Mouse (Mus musculus): ENCODE measurements at regions not wholly inside any gene's neighbourhood (a gene's known extent, or its start where the extent isn't known, plus 50 kb on each side); places are given as distances from the start of the nearest gene placed in this dataset.

- no peak overlapping the region for H3K9ac ChIP-seq (ENCODE audit: low read depth, low read length)
Measured at GRCm38 (mm10) chr14:99383170-99383569, 84.7 kb downstream of the Klf5 start.

DNA sequence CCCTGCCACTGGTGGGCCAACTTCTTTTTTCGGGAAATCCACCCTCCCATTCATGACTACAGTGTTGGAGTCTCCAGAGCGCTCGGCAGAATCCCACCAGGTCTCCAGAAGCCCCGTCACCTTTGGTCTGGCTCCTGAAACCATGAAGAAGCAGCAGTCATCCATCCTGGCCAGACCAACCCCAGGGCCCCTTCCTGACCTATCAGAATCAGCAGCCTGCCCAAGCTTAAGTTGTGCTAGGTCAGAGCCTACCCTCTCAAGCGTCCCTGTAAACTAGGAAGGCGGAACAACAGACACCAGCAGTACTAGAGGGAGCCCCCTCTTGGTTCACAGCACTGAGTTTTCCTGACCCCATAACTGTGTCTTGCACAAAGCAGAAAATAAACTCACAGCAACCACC, 89.1 kb downstream of the Klf5 start:
- no peak overlapping the region for H3K4me3 ChIP-seq (ENCODE audit: low read length)
- H3K9me3 ChIP-seq (ENCODE audit: control insufficient read depth, low read length) = no peaks in the 10 kb centered on the region
- 94% methylated on average over 6 of the region's 6 CpGs for WGBS
- no peak for ATAC-seq (ENCODE audit: low FRiP score, low TSS enrichment)
- no peaks in the 10 kb centered on the region for H3K27me3 ChIP-seq (ENCODE audit: control insufficient read depth, insufficient read depth, low read length)
- no peak overlapping the region for H3K4me2 ChIP-seq (replicated peaks; ENCODE audit: low read depth, low read length)
- H3K36me3 ChIP-seq (ENCODE audit: control insufficient read depth, insufficient read depth, low read length) = no peaks in the 10 kb centered on the region
- H3K27ac ChIP-seq (ENCODE audit: low read depth, low read length) = no peak overlapping the region
- no peak overlapping the region for H3K9ac ChIP-seq (ENCODE audit: low read depth, low read length)
- H3K4me1 ChIP-seq (ENCODE audit: control insufficient read depth, insufficient read depth, low read length) = no peaks in the 10 kb centered on the region

More at GRCm38 (mm10) chr14:99383170-99383569, 84.7 kb downstream of the Klf5 start:
- H3K4me3 ChIP-seq (ENCODE audit: low read length) = no peak overlapping the region
- H3K4me2 ChIP-seq (replicated peaks; ENCODE audit: low read depth, low read length) = no peak overlapping the region
- no peaks in the 10 kb centered on the region for H3K36me3 ChIP-seq (ENCODE audit: control insufficient read depth, insufficient read depth, low read length)
- ATAC-seq (ENCODE audit: low FRiP score, low TSS enrichment) = no peak
- no peak overlapping the region for H3K27ac ChIP-seq (ENCODE audit: low read depth, low read length)
- H3K27me3 ChIP-seq (ENCODE audit: control insufficient read depth, insufficient read depth, low read length) = no peaks in the 10 kb centered on the region
- no peaks in the 10 kb centered on the region for H3K9me3 ChIP-seq (ENCODE audit: control insufficient read depth, low read length)
- WGBS = 94% methylated on average over 6 of the region's 6 CpGs
- no peaks in the 10 kb centered on the region for H3K4me1 ChIP-seq (ENCODE audit: control insufficient read depth, insufficient read depth, low read length)

DNA sequence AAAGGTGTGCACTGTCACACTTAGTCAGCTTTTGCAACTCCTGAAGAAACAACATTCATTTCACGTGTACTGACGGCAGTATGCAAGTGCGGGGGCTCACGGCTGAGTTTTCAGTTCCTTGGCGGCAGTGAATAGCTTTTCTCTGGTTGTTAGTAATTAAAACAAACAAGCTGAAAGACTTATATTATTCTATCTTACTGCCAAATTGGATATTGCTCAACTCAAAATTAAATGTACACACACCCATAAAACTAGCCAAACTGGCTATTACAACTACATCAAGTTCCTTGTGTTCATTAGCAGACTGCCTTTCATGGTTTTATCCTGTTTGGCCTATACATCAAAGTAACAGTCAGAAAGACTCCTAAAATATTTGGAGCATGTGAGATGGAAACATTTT, 90.8 kb downstream of the Klf5 start:
- H3K27ac ChIP-seq (ENCODE audit: low read depth, low read length) = no peak overlapping the region
- ATAC-seq (ENCODE audit: low FRiP score, low TSS enrichment) = no peak
- H3K9me3 ChIP-seq (ENCODE audit: control insufficient read depth, low read length) = no peaks in the 10 kb centered on the region
- WGBS = 79% methylated on average over 5 of the region's 5 CpGs
- H3K4me1 ChIP-seq (ENCODE audit: control insufficient read depth, insufficient read depth, low read length) = no peaks in the 10 kb centered on the region
- no peak overlapping the region for H3K4me3 ChIP-seq (ENCODE audit: low read length)
- no peaks in the 10 kb centered on the region for H3K36me3 ChIP-seq (ENCODE audit: control insufficient read depth, insufficient read depth, low read length)
- no peaks in the 10 kb centered on the region for H3K27me3 ChIP-seq (ENCODE audit: control insufficient read depth, insufficient read depth, low read length)
- no peak overlapping the region for H3K9ac ChIP-seq (ENCODE audit: low read depth, low read length)
- no peak overlapping the region for H3K4me2 ChIP-seq (replicated peaks; ENCODE audit: low read depth, low read length)

DNA sequence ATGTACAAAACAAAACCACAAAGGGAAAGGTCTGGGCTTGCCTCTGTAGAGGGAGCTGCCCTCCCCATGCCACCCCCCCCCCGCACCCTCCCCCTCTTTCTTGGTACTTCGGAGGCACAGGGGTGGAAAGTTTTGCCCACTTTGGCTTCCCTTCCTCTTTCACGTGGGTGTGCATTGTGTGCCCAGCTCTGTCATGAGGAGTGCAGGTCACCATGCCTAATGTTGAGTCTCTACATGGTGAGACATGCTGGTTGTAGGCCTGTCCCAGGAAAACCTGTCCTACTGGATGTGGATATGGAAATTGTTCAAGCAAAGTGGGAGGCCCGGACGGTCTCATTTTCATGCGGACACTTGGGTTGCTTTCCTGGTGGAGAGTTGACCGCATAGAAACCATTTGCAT, 93.2 kb downstream of the Klf5 start:
- 87% methylated on average over 7 of the region's 7 CpGs for WGBS

GRCm38 (mm10) chr14:99392813-99393212, 94.3 kb downstream of the Klf5 start:
- Histone ChIP-seq H3K27ac (ENCODE audit: low read depth, low read length) (no peak overlapping the region), H3K9me3 (ENCODE audit: control insufficient read depth, low read length) (no peaks in the 10 kb centered on the region), H3K4me1 (ENCODE audit: control insufficient read depth, insufficient read depth, low read length) (no peaks in the 10 kb centered on the region), H3K9ac (ENCODE audit: low read depth, low read length) (no peak overlapping the region), H3K4me2 (replicated peaks; ENCODE audit: low read depth, low read length) (no peak overlapping the region), H3K36me3 (ENCODE audit: control insufficient read depth, insufficient read depth, low read length) (no peaks in the 10 kb centered on the region), H3K27me3 (ENCODE audit: control insufficient read depth, insufficient read depth, low read length) (no peaks in the 10 kb centered on the region), H3K4me3 (ENCODE audit: low read length) (no peak overlapping the region)
- ATAC-seq (ENCODE audit: low FRiP score, low TSS enrichment) = no peak
- WGBS = 87% methylated on average over 2 of the region's 2 CpGs

More for the DNA sequence above, 93.2 kb downstream of the Klf5 start:
- Histone ChIP-seq H3K27me3 (ENCODE audit: control insufficient read depth, insufficient read depth, low read length) (no peaks in the 10 kb centered on the region), H3K9ac (ENCODE audit: low read depth, low read length) (no peak overlapping the region), H3K4me3 (ENCODE audit: low read length) (no peak overlapping the region), H3K27ac (ENCODE audit: low read depth, low read length) (no peak overlapping the region), H3K9me3 (ENCODE audit: control insufficient read depth, low read length) (no peaks in the 10 kb centered on the region), H3K4me2 (replicated peaks; ENCODE audit: low read depth, low read length) (no peak overlapping the region), H3K36me3 (ENCODE audit: control insufficient read depth, insufficient read depth, low read length) (no peaks in the 10 kb centered on the region), H3K4me1 (ENCODE audit: control insufficient read depth, insufficient read depth, low read length) (no peaks in the 10 kb centered on the region)
- ATAC-seq (ENCODE audit: low FRiP score, low TSS enrichment) = no peak

DNA sequence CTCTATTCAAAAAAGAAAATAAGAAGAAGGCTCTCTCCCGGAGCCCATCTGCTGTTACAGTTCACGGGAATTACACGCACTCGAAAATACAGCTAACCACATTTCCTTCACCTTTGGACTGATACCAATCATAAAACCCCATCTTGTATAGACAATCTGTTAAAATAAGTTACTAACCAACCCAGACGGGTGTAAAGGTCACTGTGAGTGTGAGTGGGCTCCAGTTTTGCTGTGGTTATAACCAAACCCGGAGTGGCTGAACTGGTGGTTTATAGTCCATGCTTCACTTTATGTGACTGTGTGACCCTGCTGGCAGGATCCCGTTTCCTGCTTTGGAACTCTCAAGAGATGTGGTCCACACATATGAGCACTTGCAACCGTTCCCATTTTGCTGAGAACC, 95.1 kb downstream of the Klf5 start:
- WGBS = 72% methylated on average over 8 of the region's 8 CpGs
- H3K4me2 ChIP-seq (replicated peaks; ENCODE audit: low read depth, low read length) = no peak overlapping the region

DNA sequence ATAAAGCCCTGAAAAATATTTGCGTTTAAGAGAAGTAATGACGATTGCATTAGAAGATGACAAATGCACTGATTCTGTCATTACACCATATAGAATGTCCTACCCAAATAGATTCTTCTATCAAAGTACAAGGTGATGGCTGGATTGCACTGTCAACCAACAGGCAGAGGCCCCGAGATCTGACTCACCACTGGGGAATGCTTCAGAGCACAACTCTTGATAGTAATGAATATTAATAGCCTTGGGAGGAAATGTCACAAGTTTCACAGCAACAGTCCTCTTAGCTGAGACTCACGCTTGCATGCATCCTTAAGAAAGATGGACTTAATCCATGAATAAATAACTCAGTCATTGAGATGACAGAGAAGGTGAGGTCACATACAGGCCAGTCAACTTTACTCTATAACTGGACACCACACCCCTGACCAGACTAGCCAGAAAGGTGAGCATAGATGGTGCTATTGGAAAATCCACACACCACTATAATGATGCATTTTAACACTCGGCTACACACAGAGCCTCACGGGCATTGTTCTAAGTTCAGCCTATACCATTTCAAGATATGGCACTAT, 104.8 kb downstream of the Klf5 start:
- no peak overlapping the region for H3K27ac ChIP-seq (ENCODE audit: low read depth, low read length)
- 75% methylated on average over 6 of the region's 6 CpGs for WGBS
- no peak overlapping the region for H3K4me3 ChIP-seq (ENCODE audit: low read length)
- no peaks in the 10 kb centered on the region for H3K36me3 ChIP-seq (ENCODE audit: control insufficient read depth, insufficient read depth, low read length)
- H3K9ac ChIP-seq (ENCODE audit: low read depth, low read length) = no peak overlapping the region
- H3K9me3 ChIP-seq (ENCODE audit: control insufficient read depth, low read length) = no peaks in the 10 kb centered on the region
- no peak for ATAC-seq (ENCODE audit: low FRiP score, low TSS enrichment)
- no peak overlapping the region for H3K4me2 ChIP-seq (replicated peaks; ENCODE audit: low read depth, low read length)
- H3K27me3 ChIP-seq (ENCODE audit: control insufficient read depth, insufficient read depth, low read length) = no peaks in the 10 kb centered on the region
- no peaks in the 10 kb centered on the region for H3K4me1 ChIP-seq (ENCODE audit: control insufficient read depth, insufficient read depth, low read length)

More for the DNA sequence above, 95.1 kb downstream of the Klf5 start:
- Histone ChIP-seq H3K36me3 (ENCODE audit: control insufficient read depth, insufficient read depth, low read length) (no peaks in the 10 kb centered on the region), H3K27me3 (ENCODE audit: control insufficient read depth, insufficient read depth, low read length) (no peaks in the 10 kb centered on the region), H3K4me3 (ENCODE audit: low read length) (no peak overlapping the region), H3K9ac (ENCODE audit: low read depth, low read length) (no peak overlapping the region), H3K9me3 (ENCODE audit: control insufficient read depth, low read length) (no peaks in the 10 kb centered on the region), H3K27ac (ENCODE audit: low read depth, low read length) (no peak overlapping the region), H3K4me1 (ENCODE audit: control insufficient read depth, insufficient read depth, low read length) (no peaks in the 10 kb centered on the region)
- no peak for ATAC-seq (ENCODE audit: low FRiP score, low TSS enrichment)

DNA sequence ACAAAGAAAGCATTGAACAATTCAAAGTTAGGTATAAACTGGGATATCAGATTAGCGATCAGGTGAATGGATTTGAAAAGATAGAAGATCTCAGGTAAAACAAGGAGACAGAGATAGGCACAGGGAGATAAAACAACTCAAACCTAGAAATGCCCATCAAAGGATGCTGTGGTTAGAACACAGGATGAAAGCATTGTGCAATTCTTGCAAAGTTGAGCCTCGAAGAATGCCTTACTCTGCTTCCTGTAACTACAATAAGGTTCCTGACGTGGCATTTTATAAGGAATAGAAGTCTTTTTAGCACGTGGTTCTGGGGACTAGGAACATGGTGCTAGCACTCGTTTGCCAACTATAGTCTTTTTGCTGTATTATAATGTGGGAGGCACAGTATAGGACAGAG, 106.7 kb downstream of the Klf5 start:
- 88% methylated on average over 5 of the region's 5 CpGs for WGBS
- no peak overlapping the region for H3K27ac ChIP-seq (ENCODE audit: low read depth, low read length)
- no peak for ATAC-seq (ENCODE audit: low FRiP score, low TSS enrichment)
- no peak overlapping the region for H3K4me3 ChIP-seq (ENCODE audit: low read length)
- no peaks in the 10 kb centered on the region for H3K9me3 ChIP-seq (ENCODE audit: control insufficient read depth, low read length)
- H3K4me1 ChIP-seq (ENCODE audit: control insufficient read depth, insufficient read depth, low read length) = no peaks in the 10 kb centered on the region
- H3K27me3 ChIP-seq (ENCODE audit: control insufficient read depth, insufficient read depth, low read length) = no peaks in the 10 kb centered on the region
- H3K9ac ChIP-seq (ENCODE audit: low read depth, low read length) = no peak overlapping the region
- H3K4me2 ChIP-seq (replicated peaks; ENCODE audit: low read depth, low read length) = no peak overlapping the region
- H3K36me3 ChIP-seq (ENCODE audit: control insufficient read depth, insufficient read depth, low read length) = no peaks in the 10 kb centered on the region

GRCm38 (mm10) chr14:99411835-99412234, 113.3 kb downstream of the Klf5 start:
- no peak overlapping the region for H3K4me3 ChIP-seq (ENCODE audit: low read length)
- no peak for ATAC-seq (ENCODE audit: low FRiP score, low TSS enrichment)
- no peaks in the 10 kb centered on the region for H3K27me3 ChIP-seq (ENCODE audit: control insufficient read depth, insufficient read depth, low read length)
- no peak overlapping the region for H3K4me2 ChIP-seq (replicated peaks; ENCODE audit: low read depth, low read length)
- H3K9ac ChIP-seq (ENCODE audit: low read depth, low read length) = no peak overlapping the region
- 41% methylated on average over 5 of the region's 5 CpGs for WGBS
- H3K4me1 ChIP-seq (ENCODE audit: control insufficient read depth, insufficient read depth, low read length) = no peaks in the 10 kb centered on the region
- no peaks in the 10 kb centered on the region for H3K9me3 ChIP-seq (ENCODE audit: control insufficient read depth, low read length)
- H3K36me3 ChIP-seq (ENCODE audit: control insufficient read depth, insufficient read depth, low read length) = no peaks in the 10 kb centered on the region
- H3K27ac ChIP-seq (ENCODE audit: low read depth, low read length) = no peak overlapping the region
